Mouse (Mus musculus) forebrain, embryonic 16.5 days (tissue): Measurements from ENCODE around the gene Siva1. TPM values are rescaled to one million over a fixed set of nuclear protein-coding genes. Genes with fewer than 3 reads are reported as not detected.

Experiments used
- ATAC-seq: fragments of 200-750 bp; cut with Nextera tagmentation; 2 replicates; pipeline ENCODE4 v1.8.0; 2017; ENCODE audit warnings: mild to moderate bottlenecking, moderate library complexity
- H3K27ac ChIP-seq: fragments of 300-500 bp; sonication (generic); 2 replicates; pipeline ENCODE4 v1.5.1; 2014; ENCODE audit warnings: low read length, control low read depth
- H3K27me3 ChIP-seq: fragments of 300-500 bp; sonication (generic); replicated peaks from 2 replicates; pipeline ENCODE4 v1.6.1; 2014; ENCODE audit warnings: low read length; ENCODE audit not compliant: control insufficient read depth, insufficient read depth
- H3K36me3 ChIP-seq: fragments of 300-500 bp; sonication (generic); 2 replicates; pipeline ENCODE4 v1.6.1; 2014; ENCODE audit not compliant: control insufficient read depth, insufficient read depth
- H3K4me1 ChIP-seq: fragments of 300-500 bp; sonication (generic); replicated peaks from 2 replicates; pipeline ENCODE4 v1.6.1; 2014; ENCODE audit warnings: low read length; ENCODE audit not compliant: control insufficient read depth, insufficient read depth
- H3K4me2 ChIP-seq: fragments of 300-500 bp; sonication (generic); 2 replicates; pipeline ENCODE4 v1.6.1; 2014; ENCODE audit warnings: mild to moderate bottlenecking, low read length, control low read depth
- H3K4me3 ChIP-seq: fragments of 300-500 bp; sonication (generic); replicated peaks from 2 replicates; pipeline ENCODE4 v1.5.1; 2014; ENCODE audit warnings: mild to moderate bottlenecking, low read length, control low read depth
- H3K9ac ChIP-seq: fragments of 300-500 bp; sonication (generic); replicated peaks from 2 replicates; pipeline ENCODE4 v1.6.1; 2014; ENCODE audit warnings: low read depth, low read length, control low read depth
- H3K9me3 ChIP-seq: fragments of 300-500 bp; sonication (generic); 2 replicates; pipeline ENCODE4 v1.6.1; 2016; ENCODE audit warnings: low read length; ENCODE audit not compliant: control insufficient read depth
- WGBS: fragments of 180-500 bp; shearing (Covaris S2); extraction: QIAGEN DNeasy Blood & Tissue Kit; methylation state at CpG from one replicate; pipeline ENCODE4 v1.1.7; 2014; 5-methylcytosine and 5-hydroxymethylcytosine counted together
- polyA plus RNA-seq: library from polyadenylated mRNA; unstranded; fragments of >200 nt; fragmentation: Nextera tagmentation; extraction: Ambion mirVana; gene quantifications from 2 replicates; pipeline ENCODE4 v1.2.1, GENCODE M21; 2015

The Siva1 gene
- polyA plus RNA-seq, 1 experiment from 2014 or later = 68.9 TPM

DNA sequence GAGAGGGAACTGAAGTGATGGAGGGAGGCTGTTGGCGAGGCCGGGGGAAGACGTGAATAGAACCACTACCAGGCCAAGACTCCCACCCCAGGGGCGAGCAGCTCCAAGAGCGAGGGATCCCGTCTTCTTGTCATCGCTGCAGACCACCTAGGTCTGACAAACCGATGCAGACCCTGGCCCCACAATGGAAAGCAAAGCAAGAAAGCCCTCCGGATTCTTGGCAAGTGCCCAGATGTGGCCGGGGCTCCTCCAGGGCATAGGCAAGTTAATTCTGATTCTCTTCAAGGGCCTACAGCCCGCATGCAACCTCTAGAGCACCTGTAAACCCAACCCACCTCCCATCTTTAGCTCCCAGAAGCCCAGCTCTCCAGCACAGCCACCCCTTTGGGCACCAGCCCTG, 18.8 kb downstream of the Siva1 start:
- H3K9ac ChIP-seq = peak overlapping the region; percentile 50
- no peaks in the 10 kb centered on the region for H3K27me3 ChIP-seq
- peak overlapping the region; percentile 62 for H3K27ac ChIP-seq
- no peak overlapping the region for H3K4me3 ChIP-seq
- WGBS = 30% methylated on average over 11 of the region's 11 CpGs
- H3K4me1 ChIP-seq = peaks cover 75% of the 10 kb centered on the region
- no peak for ATAC-seq
- peaks cover 21% of the 10 kb centered on the region for H3K36me3 ChIP-seq
- no peaks in the 10 kb centered on the region for H3K9me3 ChIP-seq
- peak overlapping the region; percentile 3 for H3K4me2 ChIP-seq

DNA sequence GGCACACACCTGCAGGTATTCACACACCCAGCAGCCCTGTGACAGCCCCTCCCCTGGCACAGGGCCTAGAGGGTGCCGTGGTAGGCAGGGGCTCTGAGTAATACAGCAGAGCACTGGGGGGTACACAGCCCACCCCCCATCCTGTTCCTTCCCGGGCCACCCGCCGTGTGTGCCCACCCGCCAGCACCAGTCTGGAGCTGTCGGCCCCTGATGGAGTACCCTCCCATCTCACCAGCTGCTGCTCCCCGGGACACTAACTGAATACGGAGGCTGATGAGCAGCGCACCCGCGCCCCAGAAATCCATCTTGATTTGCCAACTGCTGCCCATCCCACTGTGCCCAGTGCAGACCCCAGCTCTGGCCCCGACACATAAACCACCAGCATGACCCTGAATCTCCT, 19.2 kb downstream of the Siva1 start:
- WGBS = 30% methylated on average over 12 of the region's 12 CpGs
- ATAC-seq = peak; percentile 34
- Histone ChIP-seq H3K4me1 (peaks cover 75% of the 10 kb centered on the region), H3K27ac (peak overlapping the region; percentile 62), H3K4me3 (no peak overlapping the region), H3K9ac (peak overlapping the region; percentile 50), H3K9me3 (no peaks in the 10 kb centered on the region), H3K27me3 (no peaks in the 10 kb centered on the region), H3K4me2 (peak overlapping the region; percentile 3), H3K36me3 (peaks cover 17% of the 10 kb centered on the region)

- Histone ChIP-seq H3K36me3 (peaks cover 16% of the 10 kb centered on the region), H3K4me1 (peaks cover 75% of the 10 kb centered on the region), H3K4me3 (no peak overlapping the region), H3K27me3 (no peaks in the 10 kb centered on the region), H3K9ac (peak overlapping the region; percentile 50), H3K27ac (peak overlapping the region; percentile 62), H3K4me2 (peak overlapping the region; percentile 3; the same call in 1 of the 2 replicates), H3K9me3 (no peaks in the 10 kb centered on the region)
- peak; percentile 38 for ATAC-seq
- 6% methylated on average over 2 of the region's 2 CpGs for WGBS
Measured at GRCm38 (mm10) chr12:112664124-112664523, 19.6 kb downstream of the Siva1 start.

- Histone ChIP-seq H3K4me3 (no peak overlapping the region), H3K9ac (0 out of 2 replicates have a peak overlapping the region, but pooled peaks have one; percentile 20), H3K27ac (peak overlapping the region; percentile 74), H3K36me3 (peaks cover 13% of the 10 kb centered on the region), H3K9me3 (no peaks in the 10 kb centered on the region), H3K27me3 (no peaks in the 10 kb centered on the region), H3K4me1 (peaks cover 75% of the 10 kb centered on the region), H3K4me2 (no peak overlapping the region)
- WGBS = 57% methylated on average over 5 of the region's 5 CpGs
- ATAC-seq = no peak
Measured at GRCm38 (mm10) chr12:112664656-112665055, 20.2 kb downstream of the Siva1 start.

DNA sequence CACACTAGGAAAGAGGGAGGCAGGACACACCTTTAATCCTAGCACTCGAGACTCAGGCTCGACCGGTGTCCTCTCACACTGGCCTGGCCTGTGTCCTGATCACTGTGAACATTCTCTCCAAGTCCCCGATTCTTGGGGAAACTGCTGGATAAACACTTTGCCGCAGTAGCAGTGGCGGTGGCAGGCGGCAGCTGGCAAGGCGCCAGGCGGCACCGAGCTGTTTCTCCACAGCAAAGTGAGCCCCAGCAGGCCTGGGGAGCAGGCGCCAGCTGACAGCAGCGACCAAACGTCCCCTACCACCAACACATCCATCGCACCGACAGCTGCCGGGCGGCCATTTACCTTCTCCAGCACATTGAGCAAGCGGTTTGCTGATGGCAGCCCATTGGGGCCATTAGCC, 21.0 kb downstream of the Siva1 start:
- H3K4me1 ChIP-seq = peaks cover 73% of the 10 kb centered on the region
- peak overlapping the region; percentile 74 for H3K27ac ChIP-seq
- peaks cover 17% of the 10 kb centered on the region for H3K36me3 ChIP-seq
- H3K9me3 ChIP-seq = no peaks in the 10 kb centered on the region
- H3K4me3 ChIP-seq = no peak overlapping the region
- peak overlapping the region; percentile 9 for H3K9ac ChIP-seq
- peak; percentile 37 for ATAC-seq
- H3K4me2 ChIP-seq = peak overlapping the region; percentile 13
- WGBS = 7% methylated on average over 18 of the region's 18 CpGs
- H3K27me3 ChIP-seq = no peaks in the 10 kb centered on the region

- H3K36me3 ChIP-seq = peaks cover 17% of the 10 kb centered on the region
- H3K4me3 ChIP-seq = no peak overlapping the region
- ATAC-seq = no peak
- WGBS = 79% methylated on average over 9 of the region's 9 CpGs
- H3K27ac ChIP-seq = peak overlapping the region; percentile 71
- H3K4me2 ChIP-seq = peak overlapping the region; percentile 13
- peaks cover 72% of the 10 kb centered on the region for H3K4me1 ChIP-seq
- H3K9me3 ChIP-seq = no peaks in the 10 kb centered on the region
- H3K9ac ChIP-seq = peak overlapping the region; percentile 9; the same call in 1 of the 2 replicates
- no peaks in the 10 kb centered on the region for H3K27me3 ChIP-seq
Measured at GRCm38 (mm10) chr12:112665881-112666544, 21.5 kb downstream of the Siva1 start.

DNA sequence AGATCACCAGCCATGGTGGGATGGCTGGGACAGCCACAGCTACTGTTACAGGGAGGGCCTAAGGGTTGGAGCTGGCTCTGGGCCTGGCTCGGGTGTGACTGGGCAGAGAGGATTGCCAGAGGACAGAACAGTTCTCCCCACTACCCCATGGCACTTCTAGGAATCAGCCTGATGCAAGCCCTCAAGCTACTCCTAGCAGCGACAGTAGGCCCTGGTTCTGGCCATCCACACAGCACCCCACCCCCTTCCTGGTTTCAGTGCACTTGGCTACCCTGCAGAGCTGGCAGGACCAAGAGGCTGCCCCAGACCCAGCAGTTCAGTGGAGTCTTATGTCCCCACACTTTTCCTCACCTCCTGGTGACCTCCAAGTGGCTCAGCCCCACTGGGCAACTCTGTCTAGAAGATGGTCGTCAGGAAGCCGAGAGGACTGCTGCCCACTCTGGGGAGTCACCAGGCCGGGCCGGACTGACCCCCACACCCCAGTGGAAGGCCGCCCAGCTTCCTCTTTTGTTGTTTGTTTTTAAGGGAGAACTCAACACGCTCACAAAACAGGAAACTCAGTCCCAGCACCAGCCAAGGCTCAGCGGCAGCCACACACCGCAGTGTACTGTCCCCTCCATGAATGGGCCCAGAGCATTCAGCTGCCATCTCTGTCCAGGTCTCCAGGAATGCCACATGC, 23.3 kb downstream of the Siva1 start:
- H3K4me1 ChIP-seq = peaks cover 72% of the 10 kb centered on the region
- H3K9ac ChIP-seq = no peak overlapping the region
- H3K4me3 ChIP-seq = no peak overlapping the region
- H3K4me2 ChIP-seq = no peak overlapping the region
- no peak for ATAC-seq
- no peaks in the 10 kb centered on the region for H3K27me3 ChIP-seq
- H3K9me3 ChIP-seq = no peaks in the 10 kb centered on the region
- H3K36me3 ChIP-seq = peaks cover 14% of the 10 kb centered on the region
- H3K27ac ChIP-seq = no peak overlapping the region
- 84% methylated on average over 10 of the region's 10 CpGs for WGBS

- 51% methylated on average over 9 of the region's 9 CpGs for WGBS
- H3K4me1 ChIP-seq = peaks cover 59% of the 10 kb centered on the region
- H3K9me3 ChIP-seq = no peaks in the 10 kb centered on the region
- H3K4me2 ChIP-seq = no peak overlapping the region
- ATAC-seq = no peak
- H3K27me3 ChIP-seq = no peaks in the 10 kb centered on the region
- no peak overlapping the region for H3K4me3 ChIP-seq
- no peak overlapping the region for H3K9ac ChIP-seq
- peaks cover 14% of the 10 kb centered on the region for H3K36me3 ChIP-seq
- H3K27ac ChIP-seq = no peak overlapping the region
Measured at GRCm38 (mm10) chr12:112670718-112671393, 26.4 kb downstream of the Siva1 start.

- no peak for ATAC-seq
- Histone ChIP-seq H3K36me3 (peaks cover 14% of the 10 kb centered on the region), H3K27ac (no peak overlapping the region), H3K27me3 (no peaks in the 10 kb centered on the region), H3K4me2 (peak overlapping the region; percentile 95; the same call in 1 of the 2 replicates), H3K4me1 (peaks cover 50% of the 10 kb centered on the region), H3K9me3 (no peaks in the 10 kb centered on the region), H3K4me3 (no peak overlapping the region), H3K9ac (no peak overlapping the region)
- 83% methylated on average over 7 of the region's 7 CpGs for WGBS
Measured at GRCm38 (mm10) chr12:112671891-112672290, 27.4 kb downstream of the Siva1 start.
